Mouse (Mus musculus): ENCODE results near the gene Nfib. TPM values are rescaled to one million over a fixed set of nuclear protein-coding genes. Genes with fewer than 3 reads are reported as not detected.

Gene Nfib
- total RNA-seq, 2 experiments from 2014 or later: 136 to 138 TPM

GRCm38 (mm10) chr4:82604501-82604900 is 101.0 kb downstream of the Nfib start:
- intact Hi-C loops (cut with DNase I): no loop called here
- DNase-seq: no peak

- intact Hi-C loops (cut with DNase I): no loop called here
- DNase-seq: no peak
Measured at GRCm38 (mm10) chr4:82600636-82601035, 104.9 kb downstream of the Nfib start.

DNA sequence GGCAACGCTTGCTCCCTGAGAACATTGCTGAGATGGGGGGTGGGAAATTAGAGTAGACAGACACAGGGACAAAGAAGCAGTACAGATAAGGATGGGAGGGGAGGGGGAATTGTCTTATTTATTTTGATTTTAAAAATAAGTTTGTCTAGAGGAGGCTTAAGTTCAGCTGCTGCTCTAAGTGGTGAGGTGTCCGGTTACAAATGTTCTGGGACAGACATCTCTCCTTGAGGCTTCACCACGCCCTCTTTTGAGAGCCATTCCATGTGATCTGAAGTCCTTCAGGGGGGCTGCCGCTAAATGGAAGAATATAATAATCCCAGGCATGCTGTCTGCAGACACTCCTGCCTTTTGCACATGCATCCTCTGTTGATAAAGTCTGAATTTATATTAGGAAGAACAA is 107.1 kb downstream of the Nfib start:
- peak in 1 of 2 experiments; percentile 20 for DNase-seq
- intact Hi-C loops (cut with DNase I): no loop called here

GRCm38 (mm10) chr4:82593681-82594666 is 111.6 kb downstream of the Nfib start:
- intact Hi-C loops (cut with DNase I): no loop called here

DNA sequence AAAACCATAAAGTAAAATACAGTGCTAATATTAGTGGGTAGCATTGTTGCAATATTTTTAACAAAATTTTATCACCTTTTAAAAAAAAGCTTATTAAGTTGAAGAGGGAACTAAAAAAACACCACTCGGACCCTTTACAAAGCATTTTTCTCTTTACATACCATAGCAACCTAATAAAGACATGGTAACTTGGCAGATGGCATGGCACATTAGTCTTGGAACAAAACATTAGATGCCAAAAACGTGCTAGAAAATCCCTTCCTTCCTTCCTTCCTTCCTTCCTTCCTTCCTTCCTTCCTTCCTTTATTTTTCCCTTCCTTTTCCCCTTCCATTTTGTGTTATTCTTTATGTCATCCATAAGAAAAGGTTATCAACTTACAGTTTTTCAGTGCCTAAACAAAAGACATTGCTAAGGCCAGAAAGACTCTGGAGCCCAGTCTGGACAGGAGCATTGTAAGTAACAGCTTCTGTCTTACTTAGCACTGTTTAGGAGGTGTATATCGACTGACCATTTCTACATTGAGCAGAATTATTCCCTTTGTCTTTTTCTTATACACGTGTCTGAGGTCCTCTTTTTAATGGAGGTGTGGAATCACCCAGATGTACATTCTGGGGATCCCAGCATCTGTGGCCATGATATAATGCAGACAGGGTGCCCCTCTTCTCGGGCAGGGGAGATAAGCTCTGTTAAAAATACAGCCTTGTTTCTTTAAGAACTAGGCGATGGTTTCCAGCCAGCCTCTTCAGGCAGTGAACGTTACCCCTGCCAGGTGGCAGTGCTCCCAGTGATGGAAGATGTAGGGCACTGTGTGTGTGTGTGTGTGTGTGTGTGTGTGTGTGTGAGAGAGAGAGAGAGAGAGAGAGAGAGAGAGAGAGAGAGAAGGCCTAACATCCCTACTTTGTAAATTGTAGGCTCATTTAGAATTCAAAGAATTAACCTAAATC is 113.2 kb downstream of the Nfib start:
- peak; percentile 64 to 83 for DNase-seq
- intact Hi-C loops (cut with DNase I): no loop called here

More at GRCm38 (mm10) chr4:82593681-82594666, 111.6 kb downstream of the Nfib start:
- DNase-seq: no peak

GRCm38 (mm10) chr4:82589345-82589890 is 116.1 kb downstream of the Nfib start:
- peak; percentile 53 to 66 for DNase-seq
- intact Hi-C loops (cut with DNase I): loop anchor here (2.0 kb wide), 2 partner anchors 1025 to 1091 kb away; no protein-coding TSS in a partner anchor

DNA sequence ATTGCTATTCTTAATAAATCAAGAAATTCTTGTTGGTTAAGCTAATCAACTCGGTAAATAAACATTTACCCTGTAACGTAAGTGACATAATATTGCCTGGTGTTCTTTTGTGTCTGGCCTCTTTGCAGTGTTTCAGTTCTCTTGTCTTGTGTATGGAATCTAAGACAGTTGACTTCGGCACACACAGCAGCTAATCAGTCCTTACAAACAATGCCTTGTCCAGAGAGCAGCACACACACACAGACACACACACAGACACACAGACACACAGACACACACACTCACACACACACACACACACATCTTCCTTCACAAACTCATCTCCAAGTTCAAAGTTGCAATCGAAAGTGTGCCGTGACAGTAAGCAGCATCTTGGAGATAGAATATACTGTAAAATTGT is 116.8 kb downstream of the Nfib start:
- intact Hi-C loops (cut with DNase I): loop anchor here (2.0 kb wide), 2 partner anchors 1024 to 1090 kb away; no protein-coding TSS in a partner anchor

GRCm38 (mm10) chr4:82587146-82587870 is 118.2 kb downstream of the Nfib start:
- intact Hi-C loops (cut with DNase I): loop anchor here (2.0 kb wide), 1 partner anchor 81 kb away; no protein-coding TSS in a partner anchor
- DNase-seq: no peak

More for the DNA sequence above, 116.8 kb downstream of the Nfib start:
- DNase-seq: no peak

DNA sequence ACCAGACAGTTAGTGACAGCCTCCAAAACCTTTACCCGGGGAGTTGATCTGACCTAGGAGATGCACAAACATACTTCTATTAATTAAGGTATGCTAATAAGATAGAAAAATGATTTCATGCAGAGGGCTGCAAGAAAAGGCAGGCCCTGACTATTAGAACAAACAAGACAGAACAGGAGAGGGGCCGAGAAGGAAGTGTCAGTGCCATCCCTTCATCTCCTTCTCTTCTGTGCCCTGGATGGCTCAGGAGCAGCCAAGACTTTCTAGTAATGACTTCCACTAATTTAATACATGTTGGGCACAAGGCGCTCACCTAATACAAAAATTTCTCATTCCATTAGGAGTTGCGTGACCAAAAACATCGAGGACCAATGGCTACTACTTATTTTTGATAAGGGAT is 118.9 kb downstream of the Nfib start:
- no peak for DNase-seq
- intact Hi-C loops (cut with DNase I): loop anchor here (2.0 kb wide), 1 partner anchor 80 kb away; no protein-coding TSS in a partner anchor

DNA sequence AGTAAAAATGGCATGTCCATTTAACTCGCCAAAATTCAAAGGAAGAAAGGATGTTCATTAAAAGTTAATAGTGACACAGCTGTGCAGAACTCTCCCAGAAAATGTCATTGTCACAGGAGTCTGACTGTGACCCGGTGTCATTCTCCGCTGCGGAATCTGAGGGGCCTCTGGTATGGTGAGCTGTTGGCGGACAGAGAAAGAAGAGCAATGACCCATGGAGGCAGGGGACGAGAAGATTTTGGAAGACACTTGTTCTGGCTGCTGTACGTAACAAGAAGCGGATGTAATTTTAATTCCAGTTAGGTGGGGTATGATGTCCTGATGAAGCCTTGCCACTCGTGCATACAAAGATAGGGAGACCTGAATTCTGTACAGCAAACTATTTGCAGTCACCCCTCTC is 120.0 kb downstream of the Nfib start:
- DNase-seq: no peak
- intact Hi-C loops (cut with DNase I): no loop called here

DNA sequence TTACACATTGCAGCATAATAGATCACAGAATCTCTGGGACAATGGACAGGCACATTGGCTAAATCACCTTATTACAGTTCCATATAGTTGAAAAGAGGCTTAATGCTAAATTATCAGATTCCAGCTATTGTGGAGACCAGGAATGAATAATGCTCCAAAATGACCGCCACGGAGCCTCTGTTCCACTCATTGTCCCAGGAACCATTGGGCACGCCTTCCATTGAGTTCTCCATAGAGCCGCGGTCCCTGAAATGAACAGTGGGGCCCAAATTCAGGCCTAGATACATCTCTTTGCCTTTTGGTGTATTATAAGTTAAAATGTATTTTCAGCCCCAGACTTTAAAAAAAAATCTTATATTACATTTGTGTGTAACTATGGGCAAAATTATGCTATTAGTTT is 120.5 kb downstream of the Nfib start:
- no peak for DNase-seq
- intact Hi-C loops (cut with DNase I): no loop called here

GRCm38 (mm10) chr4:82584548-82584947 is 121.0 kb downstream of the Nfib start:
- intact Hi-C loops (cut with DNase I): no loop called here
- peak; percentile 33 to 35 for DNase-seq

DNA sequence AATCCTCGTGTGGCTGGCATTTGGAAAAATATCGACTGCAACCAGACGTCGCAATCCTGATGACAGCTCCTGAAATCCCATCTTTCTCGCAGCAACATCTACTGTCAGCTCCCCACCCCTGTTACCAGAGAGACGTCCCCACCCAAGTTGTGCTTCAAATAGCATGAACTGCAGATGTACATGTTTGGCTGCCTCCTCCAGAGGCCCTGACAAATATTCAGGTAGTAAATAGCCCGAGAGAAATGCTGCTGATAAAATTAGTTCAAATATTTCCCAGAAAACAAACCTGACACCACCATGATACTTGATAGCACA is 132.3 kb downstream of the Nfib start:
- DNase-seq: no peak
- intact Hi-C loops (cut with DNase I): no loop called here

DNA sequence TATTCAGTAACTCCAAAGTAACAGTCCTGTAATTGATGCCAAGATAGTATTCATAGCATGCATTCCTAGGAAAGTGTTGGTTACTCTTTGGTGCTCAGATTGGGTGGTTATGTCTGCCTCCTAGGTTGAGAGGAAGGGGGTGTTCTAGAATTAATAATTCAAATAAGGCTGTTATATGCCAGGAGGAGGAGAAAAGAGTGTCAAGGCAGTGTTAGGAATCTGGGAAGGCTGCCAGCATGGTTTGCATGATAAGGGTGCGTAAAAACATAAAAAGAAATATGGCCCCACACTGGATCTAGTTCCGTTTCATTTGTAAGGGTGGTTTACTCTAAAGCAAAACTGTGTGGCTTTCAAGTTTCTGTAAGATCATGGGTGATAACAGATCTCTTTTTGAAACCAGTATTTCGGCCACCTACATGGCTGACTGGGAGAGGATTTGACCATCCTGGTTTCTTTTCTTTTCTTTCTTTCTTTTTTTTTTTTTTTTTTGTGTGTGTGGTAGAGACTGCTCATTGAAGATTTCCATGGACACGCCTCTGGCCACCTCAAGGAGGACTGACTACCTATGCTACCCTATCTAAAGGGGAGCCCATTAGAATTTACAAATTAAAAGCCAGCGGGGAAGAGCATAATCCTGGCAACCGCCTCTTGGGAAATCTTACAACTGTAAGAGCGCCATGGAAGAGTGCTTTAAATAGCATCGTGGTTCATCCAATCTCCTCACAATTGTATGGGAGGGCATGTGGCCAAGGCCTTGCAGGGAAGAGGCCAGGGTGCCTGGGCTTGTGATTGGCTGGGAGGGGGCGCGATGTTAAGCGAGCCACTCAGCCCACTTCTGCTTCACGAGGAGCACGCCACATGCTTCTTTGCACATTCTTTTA is 132.9 kb downstream of the Nfib start:
- DNase-seq: peak; percentile 48 to 50

GRCm38 (mm10) chr4:82558816-82559215 is 146.7 kb downstream of the Nfib start:
- DNase-seq: no peak
- intact Hi-C loops (cut with DNase I): no loop called here

More for the DNA sequence above, 132.9 kb downstream of the Nfib start:
- intact Hi-C loops (cut with DNase I): no loop called here

DNA sequence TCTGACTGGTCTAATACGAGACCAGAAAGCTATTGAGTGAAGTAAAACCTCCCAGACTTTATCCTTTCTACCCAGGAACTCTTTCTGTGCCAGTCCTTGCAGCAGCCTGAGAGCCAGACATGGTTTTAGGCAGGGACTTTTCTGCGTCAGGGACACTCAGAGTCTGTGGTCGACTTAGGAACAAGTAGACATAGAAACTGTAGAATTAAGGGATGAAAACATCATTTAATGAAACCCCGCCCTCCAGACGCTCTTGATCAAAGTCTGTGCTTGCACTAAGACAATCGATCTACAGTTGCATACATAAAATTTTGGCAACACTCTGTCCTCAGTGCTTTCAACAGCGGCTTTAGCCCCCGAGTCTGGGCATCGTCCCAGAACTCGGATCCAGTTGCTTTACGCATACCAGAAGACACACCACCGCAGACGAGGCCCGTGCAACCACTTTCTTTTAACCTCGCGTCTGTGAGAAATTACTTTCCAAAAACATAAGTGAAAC is 149.8 kb downstream of the Nfib start:
- no peak for DNase-seq
- intact Hi-C loops (cut with DNase I): no loop called here

DNA sequence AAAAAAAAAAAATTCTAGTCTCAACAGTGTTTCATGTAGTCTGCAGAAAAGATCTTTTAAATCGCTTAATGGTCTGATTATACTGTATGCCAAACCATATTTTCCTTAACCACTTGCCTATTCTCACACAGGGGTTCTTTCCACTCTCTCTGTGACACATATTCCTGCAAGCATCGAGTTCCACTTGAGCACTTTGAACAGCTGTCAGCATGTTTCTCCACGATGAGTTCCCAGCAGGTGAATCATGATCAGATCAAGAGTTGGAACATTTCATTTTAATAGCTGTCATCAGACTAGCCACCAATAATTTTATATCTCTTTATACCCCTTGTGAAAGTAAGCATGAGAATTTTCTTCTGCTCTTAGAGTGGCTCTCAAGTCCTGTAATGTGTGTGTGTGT is 151.9 kb downstream of the Nfib start:
- intact Hi-C loops (cut with DNase I): loop anchor here (5.0 kb wide), 1 partner anchor 706 kb away; no protein-coding TSS in a partner anchor

DNA sequence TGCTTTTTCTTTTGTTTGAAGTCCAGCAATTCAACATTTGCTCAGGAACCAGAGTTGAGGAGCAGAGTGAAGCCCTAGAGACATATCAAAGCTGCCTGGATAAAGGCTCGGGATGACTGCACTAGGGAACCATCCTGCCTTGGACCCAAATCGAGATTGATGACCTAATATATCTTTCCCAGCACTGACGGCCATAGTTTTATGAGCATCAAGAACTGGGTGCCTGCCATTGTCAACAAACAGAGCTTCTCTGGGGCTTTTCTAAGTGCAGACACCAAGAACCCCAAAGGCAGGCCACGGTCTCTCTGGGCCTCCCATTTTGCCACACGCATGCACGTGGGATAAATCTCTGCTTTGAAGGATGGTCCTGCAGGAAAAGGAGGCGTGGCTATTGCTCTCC is 153.3 kb downstream of the Nfib start:
- intact Hi-C loops (cut with DNase I): loop anchor here (5.0 kb wide), 1 partner anchor 705 kb away; no protein-coding TSS in a partner anchor
- DNase-seq: peak in 1 of 2 experiments; percentile 26

More for the DNA sequence above, 151.9 kb downstream of the Nfib start:
- no peak for DNase-seq

Measured in heart, postnatal 14 days (tissue).